Mouse (Mus musculus) erythroblast, embryonic 14.5 days (primary cell): ENCODE measurements around the gene Mst1r.

Source experiments
- GATA1 ChIP-seq: IDR thresholded peaks from 2 replicates; pipeline ENCODE4 v1.6.1; 2012; ENCODE audit warnings: low read length, inconsistent platforms, mixed read lengths
- TAL1 ChIP-seq: IDR thresholded peaks from 3 replicates; pipeline ENCODE4 v1.6.1; 2012; ENCODE audit warnings: low read length, inconsistent platforms, mixed read lengths

DNA sequence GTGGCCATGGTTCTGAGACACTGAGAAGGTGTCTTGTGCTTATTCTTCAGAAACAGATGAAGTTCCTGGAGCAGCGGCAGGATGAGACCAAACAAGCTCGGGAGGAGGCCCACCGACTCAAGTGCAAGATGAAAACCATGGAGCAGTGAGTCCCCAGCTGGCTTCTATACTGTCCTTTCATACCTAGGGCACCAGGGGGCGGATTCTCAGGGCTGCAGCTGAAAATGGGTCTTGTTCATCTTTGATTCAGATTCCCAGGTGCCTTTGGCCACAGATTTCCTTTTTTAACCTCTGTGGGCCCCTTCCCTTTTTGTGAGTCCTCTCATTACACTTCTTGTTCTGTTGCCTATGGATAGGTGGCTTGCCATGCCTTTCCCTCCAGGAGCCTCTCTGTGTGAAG is 54.3 kb downstream of the Mst1r start:
- no peak for TF ChIP-seq TAL1
- TF ChIP-seq GATA1 = no peak
